Comparison of ENCODE assay signal across 8 mouse cellular contexts in genomic region chr11:103028176-103028891, GRCm38 (mm10). TPM values are rescaled to one million over a fixed set of nuclear protein-coding genes. Genes with fewer than 3 reads are reported as not detected.
DNase-seq lines count a peak whose midpoint lies in the region; ATAC-seq and TF ChIP-seq lines count a peak whose summit lies in the region.

TSS of gene Nmt1 (plus strand) at chr11:103028190.
TSS of gene Dcakd (minus strand) at chr11:103028333.

- DNase-seq in 3T3-L1 (ENCODE audit: low read depth, low spot score), result peak; percentile 99
- DNase-seq in adrenal gland, postnatal 4 days (ENCODE audit: low spot score in 2 of 2), result peak; percentile 57 to 85
- peak; percentile 99 for DNase-seq in embryonic facial prominence, embryonic 14.5 days (ENCODE audit: low spot score)
- DNase-seq in heart, adult 2 months, result peak; percentile 91 to 97
- peak; percentile 95 to 98 for DNase-seq in kidney, adult 8-10 months
- DNase-seq in spleen, postnatal 10 days (ENCODE audit: low spot score in 2 of 2), result peak; percentile 94 to 95

- WGBS in embryonic facial prominence, embryonic 14.5 days, result under 1% methylated on average over 36 of the region's 36 CpGs
- WGBS in heart, adult 2 months, result under 1% methylated on average over 36 of the region's 36 CpGs
- WGBS in limb, embryonic 13.5 days, result under 1% methylated on average over 36 of the region's 36 CpGs
- under 1% methylated on average over 36 of the region's 36 CpGs for WGBS in midbrain, embryonic 16.5 days

- H3K9me3 ChIP-seq in embryonic facial prominence, embryonic 14.5 days (ENCODE audit: control insufficient read depth, low read length), result no peaks in the 10 kb centered on the region
- H3K9me3 ChIP-seq in limb, embryonic 13.5 days, result no peaks in the 10 kb centered on the region
- H3K9me3 ChIP-seq in midbrain, embryonic 16.5 days (replicated peaks; ENCODE audit: control insufficient read depth, low read length, poor library complexity, severe bottlenecking), result no peaks in the 10 kb centered on the region

- no peaks in the 10 kb centered on the region for H3K27me3 ChIP-seq in embryonic facial prominence, embryonic 14.5 days (replicated peaks; ENCODE audit: control insufficient read depth, insufficient read depth, low read length)
- H3K27me3 ChIP-seq in heart, adult 2 months (ENCODE audit: control insufficient read depth, insufficient read depth, low read length), result no peaks in the 10 kb centered on the region
- H3K27me3 ChIP-seq in limb, embryonic 13.5 days, result no peaks in the 10 kb centered on the region
- H3K27me3 ChIP-seq in midbrain, embryonic 16.5 days (ENCODE audit: control insufficient read depth, insufficient read depth, low read depth, low read length), result no peaks in the 10 kb centered on the region

- intact Hi-C loops in heart, adult 2 months (cut with DNase I), result no loop called here

- TF ChIP-seq EP300 in heart, adult 2 months (IDR thresholded peaks at IDR 0.05; ENCODE audit: insufficient read depth, low read depth, low read length), result peak; percentile 78; the same call in 1 of the 2 replicates

- H3K9ac ChIP-seq in embryonic facial prominence, embryonic 14.5 days (ENCODE audit: low read depth, low read length), result peak within 1 kb of the TSS; percentile 58
- H3K9ac ChIP-seq in heart, adult 2 months (ENCODE audit: low read depth, low read length), result peak within 1 kb of the TSS; percentile 92
- H3K9ac ChIP-seq in limb, embryonic 13.5 days, result peak within 1 kb of the TSS; percentile 74
- peak within 1 kb of the TSS; percentile 62 for H3K9ac ChIP-seq in midbrain, embryonic 16.5 days (ENCODE audit: low read depth, low read length)

- H3K4me3 ChIP-seq in embryonic facial prominence, embryonic 14.5 days (ENCODE audit: low read depth, low read length), result peak within 1 kb of the TSS; percentile 72
- peak within 1 kb of the TSS; percentile 85 for H3K4me3 ChIP-seq in heart, adult 2 months
- peak within 1 kb of the TSS; percentile 69 for H3K4me3 ChIP-seq in limb, embryonic 13.5 days
- peak within 1 kb of the TSS; percentile 48 for H3K4me3 ChIP-seq in midbrain, embryonic 16.5 days (ENCODE audit: low read depth, low read length)

- peak within 1 kb of the TSS; percentile 71 for H3K27ac ChIP-seq in embryonic facial prominence, embryonic 14.5 days (replicated peaks; ENCODE audit: low read depth, low read length)
- H3K27ac ChIP-seq in heart, adult 2 months, result peak within 1 kb of the TSS; percentile 94
- H3K27ac ChIP-seq in limb, embryonic 13.5 days, result peak within 1 kb of the TSS; percentile 81
- H3K27ac ChIP-seq in midbrain, embryonic 16.5 days (ENCODE audit: low read length), result peak within 1 kb of the TSS; percentile 68

- TF ChIP-seq CTCF in heart, adult 2 months (IDR thresholded peaks at IDR 0.05), result no peak

- TF ChIP-seq POLR2A in heart, adult 2 months (IDR thresholded peaks at IDR 0.05; ENCODE audit: insufficient read depth, low read depth, low read length), result peak; percentile 91

- H3K36me3 ChIP-seq in embryonic facial prominence, embryonic 14.5 days (ENCODE audit: control insufficient read depth, insufficient read depth, low read length), result peaks cover 14% of the 10 kb centered on the region
- H3K36me3 ChIP-seq in heart, adult 2 months (ENCODE audit: control insufficient read depth, insufficient read depth, low read length), result peaks cover 11% of the 10 kb centered on the region
- peaks cover 29% of the 10 kb centered on the region for H3K36me3 ChIP-seq in limb, embryonic 13.5 days
- H3K36me3 ChIP-seq in midbrain, embryonic 16.5 days (ENCODE audit: control insufficient read depth, insufficient read depth, low read length), result no peaks in the 10 kb centered on the region

- peak within 1 kb of the TSS; percentile 81 for H3K4me2 ChIP-seq in embryonic facial prominence, embryonic 14.5 days (ENCODE audit: low read depth, low read length)
- H3K4me2 ChIP-seq in limb, embryonic 13.5 days (replicated peaks), result peak within 1 kb of the TSS; percentile 73
- peak within 1 kb of the TSS; percentile 82 for H3K4me2 ChIP-seq in midbrain, embryonic 16.5 days (ENCODE audit: low read length)

- ATAC-seq in embryonic facial prominence, embryonic 14.5 days (ENCODE audit: low read depth), result peak; percentile 99
- peak; percentile 99 for ATAC-seq in limb, embryonic 13.5 days (ENCODE audit: low FRiP score, low read depth)
- ATAC-seq in midbrain, embryonic 16.5 days, result peak; percentile 99

- H3K79me2 ChIP-seq in heart, adult 2 months (replicated peaks; ENCODE audit: control insufficient read depth, insufficient read depth, low read length), result peaks cover 1% of the 10 kb centered on the region; the same call in 1 of the 2 replicates

- H3K4me1 ChIP-seq in embryonic facial prominence, embryonic 14.5 days (ENCODE audit: control insufficient read depth, insufficient read depth, low read length), result peaks cover 12% of the 10 kb centered on the region
- H3K4me1 ChIP-seq in heart, adult 2 months (ENCODE audit: control insufficient read depth, insufficient read depth, low read length), result peaks cover 8% of the 10 kb centered on the region
- H3K4me1 ChIP-seq in limb, embryonic 13.5 days, result peaks cover 35% of the 10 kb centered on the region
- H3K4me1 ChIP-seq in midbrain, embryonic 16.5 days (ENCODE audit: control insufficient read depth, insufficient read depth, low read length), result peaks cover 23% of the 10 kb centered on the region

RNA-seq across cellular contexts. Expression of gene Nmt1, which starts in this region (rescaled TPM):
- 10 to 100 TPM; 77.3 to 79.8 TPM for total RNA-seq in adrenal gland, postnatal 4 days (2021)
- 55.5 and 60.0 TPM in 2 replicates for polyA plus RNA-seq in embryonic facial prominence, embryonic 14.5 days (2014; fragmentation: Nextera tagmentation; extraction: Ambion mirVana)
- total RNA-seq in heart, adult 2 months (2021), result 10 to 100 TPM; 60.5 to 67.2 TPM
- 37.1 and 55.3 TPM in 2 replicates for polyA plus RNA-seq in heart, adult 2 months (2012; rRNA removed)
- 49.6 and 53.2 TPM in 2 replicates for polyA plus RNA-seq in limb, embryonic 13.5 days (2015; fragmentation: Nextera tagmentation; extraction: Ambion mirVana)
- 25.5 and 26.8 TPM in 2 replicates for polyA plus RNA-seq in midbrain, embryonic 16.5 days (2015; fragmentation: Nextera tagmentation; extraction: Ambion mirVana)

RNA-seq across cellular contexts. Expression of gene Dcakd, which starts in this region (rescaled TPM):
- 100 to 1,000 TPM; 114 to 126 TPM for total RNA-seq in adrenal gland, postnatal 4 days (2021)
- polyA plus RNA-seq in embryonic facial prominence, embryonic 14.5 days (2014; fragmentation: Nextera tagmentation; extraction: Ambion mirVana), result 138 and 153 TPM in 2 replicates
- total RNA-seq in heart, adult 2 months (2021), result 10 to 100 TPM; 69.3 to 75.0 TPM
- 122 and 139 TPM in 2 replicates for polyA plus RNA-seq in heart, adult 2 months (2012; rRNA removed)
- polyA plus RNA-seq in limb, embryonic 13.5 days (2015; fragmentation: Nextera tagmentation; extraction: Ambion mirVana), result 197 and 201 TPM in 2 replicates
- polyA plus RNA-seq in midbrain, embryonic 16.5 days (2015; fragmentation: Nextera tagmentation; extraction: Ambion mirVana), result 157 and 174 TPM in 2 replicates

Comparison
In these comparisons a context has a peak if more than half of its experiments do, and no peak if none do; other contexts are left out.
1. Peak in every context shown above with its lines: DNase-seq, ATAC-seq, H3K4me3 ChIP-seq and H3K27ac ChIP-seq.